ENCODE assay signal across 24 mouse cellular contexts in genomic region chr15:4734996-4735609, GRCm38 (mm10). TPM values are rescaled to one million over a fixed set of nuclear protein-coding genes. Genes with fewer than 3 reads are reported as not detected.
DNase-seq lines count a peak whose midpoint lies in the region; ATAC-seq and TF ChIP-seq lines count a peak whose summit lies in the region.
"Had no signal": no experiment of that assay in that cellular context is flagged by ENCODE, and none has a peak within 500 bp of the region (broad histone marks: within the 10 kb centered on the region; RNA-seq: fewer than 3 reads in every experiment).

No protein-coding gene starts in this region.

- H3K9ac ChIP-seq in kidney, postnatal 0 days (ENCODE audit: low read depth, low read length): no peak overlapping the region
- H3K9ac ChIP-seq: embryonic facial prominence, embryonic 12.5 days; forebrain, embryonic 15.5 days; heart, embryonic 12.5 days; hindbrain, embryonic 14.5 days had no signal

- TF ChIP-seq CTCF in kidney, postnatal 0 days (IDR thresholded peaks at IDR 0.05; ENCODE audit: low read depth): no peak

- no peak overlapping the region for H3K4me3 ChIP-seq in kidney, postnatal 0 days (replicated peaks; ENCODE audit: low read depth, low read length)
- H3K4me3 ChIP-seq: embryonic facial prominence, embryonic 12.5 days; forebrain, embryonic 15.5 days; heart, adult 2 months; heart, embryonic 12.5 days; hindbrain, embryonic 10.5 days had no signal

- ATAC-seq in kidney, postnatal 0 days (replicated peaks; ENCODE audit: low FRiP score, low read depth): 0 out of 2 replicates have a peak, but pooled peaks have one; percentile 33
- ATAC-seq: forebrain, embryonic 15.5 days had no signal

- H3K4me1 ChIP-seq in kidney, postnatal 0 days (replicated peaks; ENCODE audit: insufficient read depth, low read length): no peaks in the 10 kb centered on the region
- H3K4me1 ChIP-seq: embryonic facial prominence, embryonic 12.5 days; forebrain, embryonic 15.5 days; heart, embryonic 12.5 days; hindbrain, embryonic 10.5 days had no signal

- no peak overlapping the region for H3K4me2 ChIP-seq in kidney, postnatal 0 days (ENCODE audit: low read length)
- H3K4me2 ChIP-seq: embryonic facial prominence, embryonic 12.5 days; forebrain, embryonic 15.5 days; heart, embryonic 12.5 days; hindbrain, embryonic 14.5 days had no signal

- no peaks in the 10 kb centered on the region for H3K9me3 ChIP-seq in kidney, postnatal 0 days (replicated peaks; ENCODE audit: low read length)
- H3K9me3 ChIP-seq: embryonic facial prominence, embryonic 12.5 days; forebrain, embryonic 15.5 days; heart, embryonic 12.5 days; hindbrain, embryonic 10.5 days had no signal

- peak; percentile 44 for DNase-seq in kidney, adult 11 months
- DNase-seq in kidney, adult 9 months: peak; percentile 75
- peak; percentile 32 for DNase-seq in kidney, postnatal 0 days (ENCODE audit: low spot score)
- peak; percentile 39 to 41 for DNase-seq in kidney, postnatal 36 days
- DNase-seq in cerebellum, adult 8-10 months: no peak
- no peak for DNase-seq in frontal cortex, postnatal 10 days (ENCODE audit: low spot score in 2 of 2)
- DNase-seq in spleen, adult 12 weeks (ENCODE audit: low spot score): no peak
- DNase-seq in layer of hippocampus, adult 8-10 months (ENCODE audit: low spot score in 2 of 2): no peak
- DNase-seq: adrenal gland, postnatal 14 days; cerebellum, adult 11 months; cerebellum, adult 9-10 months; cerebellum, postnatal 25 days; gastrocnemius, postnatal 14 days; heart, adult 2 months had no signal

- H3K27me3 ChIP-seq in kidney, postnatal 0 days (ENCODE audit: insufficient read depth, low read length): no peaks in the 10 kb centered on the region
- H3K27me3 ChIP-seq: embryonic facial prominence, embryonic 12.5 days; forebrain, embryonic 15.5 days; heart, embryonic 12.5 days had no signal

- 42% methylated on average over 2 of the region's 2 CpGs for WGBS in kidney, postnatal 0 days

- no peaks in the 10 kb centered on the region for H3K36me3 ChIP-seq in kidney, postnatal 0 days (ENCODE audit: insufficient read depth, low read length)
- H3K36me3 ChIP-seq: embryonic facial prominence, embryonic 12.5 days; forebrain, embryonic 15.5 days; heart, embryonic 12.5 days; hindbrain, embryonic 10.5 days had no signal

- H3K27ac ChIP-seq in kidney, postnatal 0 days: no peak overlapping the region
- H3K27ac ChIP-seq: embryonic facial prominence, embryonic 12.5 days; forebrain, embryonic 15.5 days; heart, adult 2 months; hindbrain, embryonic 10.5 days; hindbrain, embryonic 14.5 days had no signal

RNA-seq across cellular contexts. Expression of gene C6, which starts 8.1 kb away (rescaled TPM):
- 0.10 and 0.11 TPM in 2 replicates for polyA plus RNA-seq in kidney, postnatal 0 days (2015; fragmentation: Nextera tagmentation; extraction: Ambion mirVana)
- total RNA-seq in layer of hippocampus, adult 8-10 months (2022): under 1 TPM in 1 of 4 experiments, not detected in 3; 0.23 TPM
- total RNA-seq: MEL had no signal
- polyA plus RNA-seq: C2C12; cortical plate, adult 2 months; embryonic facial prominence, embryonic 12.5 days; forebrain, embryonic 11.5 days; forebrain, embryonic 15.5 days; heart, embryonic 12.5 days; heart, embryonic 16.5 days; hindbrain, embryonic 10.5 days; hindbrain, embryonic 14.5 days had no signal

Comparison
In these comparisons a context has a peak if more than half of its experiments do, and no peak if none do; other contexts are left out.
1. DNase-seq: peak in kidney, adult 11 months (single experiment), kidney, adult 9 months (single experiment), kidney, postnatal 0 days (single experiment) and kidney, postnatal 36 days (2 of 2); none in cerebellum, adult 8-10 months (single experiment), frontal cortex, postnatal 10 days (0 of 2), spleen, adult 12 weeks (single experiment) and layer of hippocampus, adult 8-10 months (0 of 2).